Mouse (Mus musculus): ENCODE measurements around the gene Gng5. TPM values are rescaled to one million over a fixed set of nuclear protein-coding genes. Genes with fewer than 3 reads are reported as not detected.

The Gng5 gene
- 100 to 1,000 TPM; 371 to 383 TPM for total RNA-seq (2021)
- long read RNA-seq, experiment 1, transcript Gng5-201 (3 exons, 593 nt), result major isoform, 1,313 of 1,321 reads
- long read RNA-seq, experiment 1, partial matches to known transcripts, result 5 of 1,321 reads
- long read RNA-seq, experiment 1, other reads (novel, unspliced or antisense), result 2 of 1,321 reads
- long read RNA-seq, experiment 2, transcript Gng5-201 (3 exons, 593 nt), result major isoform, 764 of 766 reads
- long read RNA-seq, experiment 2, partial matches to known transcripts, result 0 of 766 reads
- long read RNA-seq, experiment 2, other reads (novel, unspliced or antisense), result 2 of 766 reads

DNA sequence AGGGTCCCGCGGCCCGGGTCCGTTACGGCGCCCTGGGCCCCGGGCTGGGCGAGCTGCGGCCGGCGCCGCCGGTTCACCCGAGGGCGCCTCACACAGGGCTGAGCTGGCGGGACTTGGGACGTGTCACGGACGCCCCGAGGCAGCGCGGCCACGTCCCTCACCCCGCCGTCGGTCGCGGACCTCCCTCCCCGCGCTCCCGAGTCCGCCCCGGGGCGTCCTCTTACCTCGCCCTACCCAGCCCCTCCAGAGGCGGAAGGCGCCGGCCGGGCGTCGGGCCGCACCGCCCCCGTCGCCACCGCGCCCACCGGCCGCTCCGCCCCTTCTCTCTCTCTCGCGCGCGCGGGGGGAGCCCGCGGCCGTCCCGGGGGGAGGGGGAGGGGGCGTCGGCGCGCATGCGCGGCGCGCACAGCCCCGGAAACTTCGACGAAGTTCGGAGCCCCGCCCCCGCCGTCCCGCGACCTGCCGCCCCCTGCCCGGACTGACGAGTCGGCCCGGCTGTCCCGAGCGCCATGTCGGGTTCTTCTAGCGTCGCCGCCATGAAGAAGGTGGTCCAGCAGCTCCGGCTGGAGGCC is at the start of gene Gng5, which contains the start of gene Spata1:
Gng5 (plus strand) TSS at position 377 of the 572 bp plus-strand sequence.
Spata1 (minus strand) TSS at position 323 of the 572 bp plus-strand sequence.
- DNase-seq, result peak; percentile 92

DNA sequence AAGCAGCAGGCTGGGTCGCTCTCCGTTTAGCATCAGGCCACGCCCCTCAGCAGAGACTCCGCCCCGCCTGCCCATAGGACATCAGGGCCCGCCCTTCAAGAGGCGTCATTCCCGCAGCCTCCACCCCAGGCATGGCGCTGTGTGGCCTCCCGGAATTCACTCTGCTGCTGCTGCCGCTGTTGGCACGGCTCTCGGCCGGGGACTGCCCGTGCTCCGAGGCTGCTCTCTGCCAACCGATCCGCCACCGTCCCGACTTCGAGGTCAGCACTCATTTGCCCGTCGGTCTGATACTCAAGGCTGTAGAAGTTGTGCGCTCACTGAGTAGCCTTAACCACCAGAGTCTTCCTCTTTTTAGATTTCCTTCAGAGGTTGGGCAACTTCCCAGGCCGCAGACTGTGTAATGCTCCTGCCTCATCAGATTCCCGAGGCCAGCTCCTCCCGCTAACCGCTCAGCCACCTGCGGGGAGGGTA is 49.2 kb upstream of the Gng5 start:
- peak; percentile 88 for DNase-seq

DNA sequence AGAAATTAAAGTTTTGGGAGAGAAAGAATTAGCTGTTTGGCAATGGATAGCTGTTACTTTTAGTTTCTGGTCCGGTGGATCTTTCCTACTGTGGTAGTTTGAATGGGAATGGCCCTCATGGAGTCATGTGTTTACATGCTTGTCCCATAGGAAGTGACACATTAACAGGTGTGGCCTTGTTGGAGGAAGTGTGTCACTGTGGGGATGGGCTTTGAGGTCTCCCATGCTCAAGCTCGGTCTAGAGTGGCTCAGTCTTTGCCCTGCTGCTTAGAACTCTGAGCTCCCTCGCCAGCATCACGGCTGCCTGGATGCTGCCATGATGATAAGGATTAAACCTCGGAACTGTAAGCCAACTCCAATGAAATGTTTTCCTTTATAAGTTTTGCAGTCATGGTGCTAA is 48.2 kb upstream of the Gng5 start:
- DNase-seq, result no peak

DNA sequence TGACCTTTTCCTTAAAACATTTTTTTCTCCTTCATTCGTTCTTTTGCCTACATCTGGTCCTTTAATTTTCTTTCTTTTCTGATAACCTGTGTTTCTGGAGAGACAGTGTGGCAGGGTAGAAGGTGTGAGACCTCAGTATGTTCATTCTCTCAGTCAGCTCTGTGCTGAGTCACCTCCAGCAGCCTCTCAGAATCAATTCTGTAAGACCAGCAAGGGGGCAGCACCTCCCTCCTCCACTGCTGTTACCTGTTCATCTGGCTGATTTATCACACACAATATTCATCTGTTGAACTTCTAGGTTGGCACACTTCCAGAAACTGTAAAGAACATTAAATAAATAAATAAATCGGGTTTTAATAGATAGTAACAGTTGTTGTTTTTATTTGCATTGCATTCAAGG is 36.7 kb upstream of the Gng5 start:
- no peak for DNase-seq

DNA sequence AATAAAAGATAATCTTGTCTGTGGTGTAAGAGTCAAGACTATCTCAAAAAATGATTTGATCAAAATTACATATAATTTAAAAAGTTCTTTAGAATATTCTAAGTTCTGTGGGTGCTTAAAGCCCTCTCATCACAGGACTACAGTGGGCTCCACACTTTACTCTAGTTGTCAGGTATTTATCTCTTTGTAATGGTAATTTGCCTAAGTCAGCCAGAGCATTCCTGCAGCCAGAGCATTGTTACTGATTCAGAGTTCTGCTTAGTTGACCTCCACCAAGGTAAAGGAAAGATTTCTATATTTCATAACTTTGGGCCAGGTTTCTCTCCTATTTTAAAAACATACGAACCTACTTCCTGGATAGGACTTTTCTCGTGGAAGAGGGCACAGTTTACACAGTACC is 30.4 kb upstream of the Gng5 start:
- no peak for DNase-seq

DNA sequence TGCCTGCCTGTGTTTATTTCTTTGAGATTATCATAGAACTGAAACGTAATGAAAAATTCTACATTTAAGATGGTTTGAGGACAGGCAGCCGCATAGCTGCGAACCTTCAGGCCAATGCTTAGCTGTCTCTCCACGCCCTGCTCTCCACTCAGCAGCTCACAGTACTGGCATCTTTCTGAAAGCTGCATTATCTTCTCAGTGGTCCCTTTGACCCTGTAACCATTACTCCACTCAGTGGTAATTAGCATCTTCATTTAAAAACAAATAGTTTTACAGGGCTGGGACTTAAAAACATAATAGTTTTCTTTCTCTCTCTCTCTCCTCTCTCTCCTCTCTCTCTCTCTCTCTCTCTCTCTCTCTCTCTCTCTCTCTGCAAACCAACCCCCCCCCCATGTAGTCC is 26.9 kb upstream of the Gng5 start:
- DNase-seq, result no peak

GRCm38 (mm10) chr3:146473741-146474140 is 25.9 kb upstream of the Gng5 start:
- DNase-seq, result no peak

DNA sequence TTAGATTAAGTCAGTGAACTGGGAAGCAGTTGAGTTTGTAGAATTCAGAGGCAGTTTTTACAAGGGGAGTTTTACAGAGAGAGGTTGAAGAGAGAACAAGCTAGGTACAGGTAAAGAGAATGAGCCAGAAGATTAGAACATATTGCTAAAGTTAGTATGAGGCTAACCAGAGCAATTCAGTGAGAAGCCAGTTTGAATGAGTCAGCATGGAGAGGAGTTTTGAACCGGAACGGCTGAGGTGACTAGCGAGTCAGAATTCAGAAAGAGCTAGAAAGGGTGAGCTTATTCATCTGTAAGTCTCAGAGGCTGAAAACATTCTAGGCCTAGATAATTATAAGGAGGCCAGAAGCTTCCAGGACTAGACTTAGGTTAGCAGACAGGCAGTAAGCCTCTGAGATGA is 25.2 kb upstream of the Gng5 start:
- no peak for DNase-seq

- no peak for DNase-seq
These were observed 17.6 kb upstream of the Gng5 start for GRCm38 (mm10) chr3:146482044-146482443.

DNA sequence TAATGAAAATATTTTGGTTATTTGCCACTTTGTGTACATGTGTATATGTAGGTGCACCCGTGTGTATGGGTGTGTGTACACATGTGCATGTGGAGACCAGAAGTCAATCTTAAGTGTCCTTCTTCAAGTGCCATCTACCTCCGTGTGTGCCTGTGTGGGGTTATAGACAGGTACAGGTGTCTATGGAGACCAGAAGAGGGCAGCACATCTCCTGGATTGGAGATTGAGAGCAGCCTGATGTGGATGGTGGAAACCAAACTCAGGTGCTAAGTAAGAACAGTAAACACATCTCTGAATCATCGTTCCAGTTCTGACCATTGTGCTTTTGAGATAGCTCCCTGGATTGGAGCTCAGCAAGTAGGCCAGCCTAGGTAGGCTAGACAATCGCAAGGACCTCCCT is 13.1 kb upstream of the Gng5 start:
- no peak for DNase-seq

GRCm38 (mm10) chr3:146494941-146495340 is 4.7 kb upstream of the Gng5 start:
- DNase-seq, result no peak

GRCm38 (mm10) chr3:146498989-146499388 is 618 bp upstream of the Gng5 start:
- DNase-seq, result no peak

- no peak for DNase-seq
These were observed 599 bp downstream of the Gng5 start for GRCm38 (mm10) chr3:146500003-146500809.

- no peak for DNase-seq
These were observed 1.2 kb downstream of the Gng5 start for GRCm38 (mm10) chr3:146500810-146501201.

DNA sequence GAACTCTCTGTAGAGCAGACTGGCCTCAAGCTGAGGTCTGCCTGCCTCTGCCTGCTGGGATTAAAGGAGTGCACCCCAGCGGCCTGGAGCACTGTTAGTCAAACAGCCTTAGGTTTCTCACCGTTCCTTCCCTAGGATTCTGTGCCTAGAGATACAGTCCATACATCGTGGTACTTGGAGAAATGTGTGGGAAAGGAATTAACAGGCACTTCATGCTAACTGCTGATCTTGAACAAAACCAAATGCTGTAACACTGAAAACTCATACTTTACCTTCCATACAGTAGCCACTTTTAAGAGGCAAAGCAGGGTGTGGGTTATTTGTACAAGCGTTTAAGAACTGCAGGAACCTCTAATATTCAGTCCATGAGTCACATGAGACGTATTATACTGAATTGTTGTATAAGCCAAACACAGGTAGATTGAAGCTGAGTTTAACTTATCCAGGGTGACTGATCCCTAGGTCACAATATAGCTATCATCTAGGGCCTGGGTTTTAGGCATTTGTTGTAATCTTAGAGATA is 2.1 kb downstream of the Gng5 start:
- no peak for DNase-seq

GRCm38 (mm10) chr3:146506711-146507110 is 7.1 kb downstream of the Gng5 start:
- no peak for DNase-seq

DNA sequence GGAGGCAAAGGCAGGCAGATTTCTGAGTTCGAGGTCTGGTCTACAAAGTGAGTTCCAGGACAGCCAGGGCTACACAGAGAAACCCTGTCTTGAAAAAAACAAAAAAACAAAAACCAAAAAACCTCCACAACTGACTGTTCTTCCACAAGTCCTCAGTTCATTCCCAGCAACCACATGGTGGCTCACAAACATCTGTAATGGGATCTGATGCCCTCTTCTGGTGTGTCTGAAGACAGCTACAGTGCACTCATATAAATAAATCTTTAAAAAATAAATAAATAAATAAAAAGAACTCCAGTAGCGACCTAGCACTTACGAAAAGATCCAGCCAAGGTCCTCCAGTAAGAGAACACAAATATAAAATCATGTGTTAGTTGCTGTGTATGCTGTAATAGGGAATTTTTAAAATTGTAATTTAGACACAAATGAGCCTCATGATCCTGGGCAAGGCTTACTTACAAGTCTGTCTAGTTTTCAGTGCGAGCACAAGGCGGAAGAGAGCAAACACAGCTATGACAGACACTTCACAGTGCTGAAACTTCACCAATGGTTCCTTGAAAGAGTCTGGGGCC is 20.7 kb downstream of the Gng5 start:
- no peak for DNase-seq

DNA sequence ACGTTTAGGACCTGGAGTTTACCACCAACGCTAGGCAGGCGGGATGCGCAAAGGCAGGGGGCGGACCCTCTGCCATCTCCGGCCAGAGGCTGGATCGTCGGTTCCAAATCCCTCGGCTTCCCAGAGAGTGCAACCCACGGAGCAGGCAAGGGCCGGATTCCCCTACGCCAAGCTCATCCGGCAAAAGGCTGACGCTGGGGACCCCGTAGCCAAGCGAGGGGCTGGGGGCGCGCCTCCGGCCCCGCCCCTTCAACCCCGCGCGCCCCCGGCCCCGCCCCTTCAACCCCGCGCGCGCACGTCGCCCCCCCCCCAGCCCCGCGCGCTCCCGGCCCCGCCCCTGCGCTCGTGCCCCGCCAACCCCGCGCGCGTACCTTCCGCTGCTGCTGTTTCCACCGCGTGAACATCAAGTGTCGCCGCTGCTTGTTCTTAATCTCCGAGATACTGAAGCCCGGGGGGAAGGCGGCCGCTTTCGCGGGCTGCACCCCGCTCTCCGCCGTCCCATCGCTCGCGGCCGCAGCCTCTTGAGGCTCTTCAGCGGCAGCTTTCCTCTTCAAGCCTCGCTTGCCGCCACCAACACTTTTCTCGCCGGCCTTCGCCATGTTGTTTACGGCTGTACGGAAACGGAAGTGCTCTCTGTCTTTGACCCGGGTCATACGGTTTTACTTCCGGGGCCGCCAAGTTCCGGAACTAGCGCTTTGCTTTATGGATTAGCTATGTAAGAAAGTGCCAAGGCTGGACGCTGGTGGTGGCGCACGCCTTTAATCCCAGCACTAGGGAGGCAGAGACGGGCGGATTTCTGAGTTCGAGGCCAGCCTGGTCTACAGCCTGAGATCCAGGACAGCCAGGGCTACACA is 21.4 kb downstream of the Gng5 start, which contains the start of gene Rpf1:
Rpf1 (minus strand) TSS at position 632 of the 854 bp plus-strand sequence.
- DNase-seq, result peak; percentile 85

DNA sequence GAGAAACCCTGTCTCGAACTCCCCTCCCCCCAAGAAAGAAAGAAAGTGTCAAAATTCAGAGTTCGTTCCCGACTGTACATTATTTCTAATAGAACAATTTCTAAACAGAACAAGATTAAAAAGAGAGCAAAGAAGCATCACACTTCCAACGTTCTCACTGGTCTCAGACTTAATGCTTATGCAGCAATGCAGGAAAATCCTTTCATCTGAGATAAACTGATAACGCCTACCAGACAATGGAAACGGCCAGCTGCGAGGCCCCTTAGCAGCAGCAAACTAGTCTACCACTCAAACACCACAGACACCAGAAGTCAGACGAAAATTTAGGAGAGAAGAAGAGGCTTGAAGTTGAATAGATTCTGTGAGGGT is 22.0 kb downstream of the Gng5 start:
- DNase-seq, result no peak

GRCm38 (mm10) chr3:146528335-146528734 is 28.7 kb downstream of the Gng5 start:
- DNase-seq, result no peak

DNA sequence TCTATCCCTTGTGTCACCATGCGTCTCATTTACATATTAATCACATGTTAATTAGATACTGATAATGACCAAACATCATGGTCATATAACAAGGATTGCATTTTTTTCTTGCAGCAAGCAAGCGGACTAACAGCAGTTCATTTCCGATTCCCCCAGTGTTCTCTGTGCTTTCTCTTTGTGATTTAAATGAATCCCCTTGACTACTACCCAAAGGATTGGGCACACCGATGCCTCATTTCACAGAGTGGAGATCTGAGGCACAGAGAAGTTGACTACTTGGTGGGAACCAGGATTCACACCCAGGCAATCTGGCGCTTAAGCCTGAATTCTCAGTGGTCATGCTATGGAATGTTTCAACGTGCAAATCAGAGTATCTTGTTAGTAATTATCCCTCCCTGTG is 35.4 kb downstream of the Gng5 start:
- no peak for DNase-seq
